Mouse (Mus musculus): ENCODE measurements around the gene Btbd1. TPM values are rescaled to one million over a fixed set of nuclear protein-coding genes. Genes with fewer than 3 reads are reported as not detected.

Gene Btbd1
- total RNA-seq (2014; rRNA removed): 112 and 127 TPM in 2 replicates
- 85.4 and 92.5 TPM in 2 replicates for polyA plus RNA-seq (2015; fragmentation: Nextera tagmentation; extraction: Ambion mirVana)

DNA sequence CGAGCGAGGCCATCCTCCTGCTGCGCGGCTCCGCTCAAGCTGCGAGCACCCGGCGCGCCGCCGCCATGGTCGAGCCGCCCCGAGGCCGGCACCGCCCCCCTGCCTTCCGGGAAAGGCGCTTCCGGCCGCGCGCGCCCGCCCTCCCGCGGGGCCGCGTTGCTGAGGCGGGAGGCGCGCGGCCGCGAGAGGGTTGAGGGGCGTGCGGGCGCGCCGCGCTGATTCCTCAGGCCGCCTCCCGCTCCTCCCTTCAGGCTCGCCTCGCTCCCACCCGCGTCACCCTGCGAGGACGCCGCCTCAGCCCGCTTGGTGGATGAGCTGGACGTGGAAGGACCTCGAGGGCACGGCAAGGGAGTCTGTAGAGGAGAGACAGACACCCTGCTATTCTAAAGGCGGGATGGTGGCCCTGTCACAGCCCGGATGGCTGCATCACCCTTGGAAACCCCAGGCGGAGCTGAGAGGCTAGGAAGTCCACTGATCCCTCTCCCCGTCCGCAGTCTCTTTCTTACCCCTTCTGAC is at the start of gene Btbd1:
Gene Btbd1 (minus strand): TSS at position 53 of the 516 bp plus-strand sequence.
- 3% methylated on average over 50 of the region's 58 CpGs for WGBS
- Histone ChIP-seq H3K9ac (replicated peaks; ENCODE audit: low read length, poor library complexity, severe bottlenecking) (peak within 1 kb of the TSS; percentile 86), H3K4me2 (ENCODE audit: low read depth, low read length, poor library complexity, severe bottlenecking) (peak within 1 kb of the TSS; percentile 78), H3K36me3 (ENCODE audit: insufficient read depth, low read length) (no peaks in the 10 kb centered on the region), H3K9me3 (ENCODE audit: low read length) (no peaks in the 10 kb centered on the region), H3K27ac (ENCODE audit: low read depth, low read length) (peak within 1 kb of the TSS; percentile 96), H3K4me1 (ENCODE audit: insufficient read depth, low read length) (peaks cover 20% of the 10 kb centered on the region; the same call in 1 of the 2 replicates), H3K27me3 (ENCODE audit: insufficient read depth, low read length) (no peaks in the 10 kb centered on the region), H3K4me3 (ENCODE audit: low read depth, low read length) (peak within 1 kb of the TSS; percentile 77)
- no peak for TF ChIP-seq CTCF (IDR thresholded peaks at IDR 0.05)
- DNase-seq (ENCODE audit: low spot score) (peak; percentile 93), ATAC-seq (ENCODE audit: low FRiP score) (peak; percentile 92)

- H3K4me2 ChIP-seq (ENCODE audit: low read depth, low read length, poor library complexity, severe bottlenecking): no peak overlapping the region
- no peak overlapping the region for H3K9ac ChIP-seq (replicated peaks; ENCODE audit: low read length, poor library complexity, severe bottlenecking)
- H3K27me3 ChIP-seq (ENCODE audit: insufficient read depth, low read length): no peaks in the 10 kb centered on the region
- no peak for TF ChIP-seq CTCF (IDR thresholded peaks at IDR 0.05)
- WGBS: 70% methylated on average over 9 of the region's 9 CpGs
- no peaks in the 10 kb centered on the region for H3K4me1 ChIP-seq (ENCODE audit: insufficient read depth, low read length)
- no peaks in the 10 kb centered on the region; the same call in 1 of the 2 replicates for H3K36me3 ChIP-seq (ENCODE audit: insufficient read depth, low read length)
- DNase-seq (ENCODE audit: low spot score) (peak; percentile 27), ATAC-seq (ENCODE audit: low FRiP score) (no peak)
- H3K4me3 ChIP-seq (ENCODE audit: low read depth, low read length): no peak overlapping the region
- no peak overlapping the region for H3K27ac ChIP-seq (ENCODE audit: low read depth, low read length)
- no peaks in the 10 kb centered on the region for H3K9me3 ChIP-seq (ENCODE audit: low read length)
Measured at GRCm38 (mm10) chr7:81875372-81875771, 46.1 kb upstream of the Btbd1 start.

GRCm38 (mm10) chr7:81874636-81875035 is 45.4 kb upstream of the Btbd1 start:
- no peak for TF ChIP-seq CTCF (IDR thresholded peaks at IDR 0.05)
- Histone ChIP-seq H3K4me1 (ENCODE audit: insufficient read depth, low read length) (no peaks in the 10 kb centered on the region), H3K9ac (replicated peaks; ENCODE audit: low read length, poor library complexity, severe bottlenecking) (no peak overlapping the region), H3K4me2 (ENCODE audit: low read depth, low read length, poor library complexity, severe bottlenecking) (no peak overlapping the region), H3K27me3 (ENCODE audit: insufficient read depth, low read length) (no peaks in the 10 kb centered on the region), H3K27ac (ENCODE audit: low read depth, low read length) (no peak overlapping the region), H3K36me3 (ENCODE audit: insufficient read depth, low read length) (no peaks in the 10 kb centered on the region; the same call in 1 of the 2 replicates), H3K9me3 (ENCODE audit: low read length) (no peaks in the 10 kb centered on the region), H3K4me3 (ENCODE audit: low read depth, low read length) (no peak overlapping the region)
- ATAC-seq (ENCODE audit: low FRiP score) (no peak), DNase-seq (ENCODE audit: low spot score) (peak; percentile 66)
- WGBS: 71% methylated on average over 6 of the region's 6 CpGs

- no peak overlapping the region for H3K27ac ChIP-seq (ENCODE audit: low read depth, low read length)
- DNase-seq (ENCODE audit: low spot score) (no peak), ATAC-seq (ENCODE audit: low FRiP score) (no peak)
- H3K27me3 ChIP-seq (ENCODE audit: insufficient read depth, low read length): no peaks in the 10 kb centered on the region
- H3K9me3 ChIP-seq (ENCODE audit: low read length): no peaks in the 10 kb centered on the region
- H3K4me1 ChIP-seq (ENCODE audit: insufficient read depth, low read length): no peaks in the 10 kb centered on the region
- no peaks in the 10 kb centered on the region; the same call in 1 of the 2 replicates for H3K36me3 ChIP-seq (ENCODE audit: insufficient read depth, low read length)
- H3K9ac ChIP-seq (replicated peaks; ENCODE audit: low read length, poor library complexity, severe bottlenecking): no peak overlapping the region
- 65% methylated on average over 1 of the region's 1 CpGs for WGBS
- H3K4me2 ChIP-seq (ENCODE audit: low read depth, low read length, poor library complexity, severe bottlenecking): no peak overlapping the region
- TF ChIP-seq CTCF (IDR thresholded peaks at IDR 0.05): no peak
- H3K4me3 ChIP-seq (ENCODE audit: low read depth, low read length): no peak overlapping the region
Measured at GRCm38 (mm10) chr7:81873807-81874206, 44.6 kb upstream of the Btbd1 start.

DNA sequence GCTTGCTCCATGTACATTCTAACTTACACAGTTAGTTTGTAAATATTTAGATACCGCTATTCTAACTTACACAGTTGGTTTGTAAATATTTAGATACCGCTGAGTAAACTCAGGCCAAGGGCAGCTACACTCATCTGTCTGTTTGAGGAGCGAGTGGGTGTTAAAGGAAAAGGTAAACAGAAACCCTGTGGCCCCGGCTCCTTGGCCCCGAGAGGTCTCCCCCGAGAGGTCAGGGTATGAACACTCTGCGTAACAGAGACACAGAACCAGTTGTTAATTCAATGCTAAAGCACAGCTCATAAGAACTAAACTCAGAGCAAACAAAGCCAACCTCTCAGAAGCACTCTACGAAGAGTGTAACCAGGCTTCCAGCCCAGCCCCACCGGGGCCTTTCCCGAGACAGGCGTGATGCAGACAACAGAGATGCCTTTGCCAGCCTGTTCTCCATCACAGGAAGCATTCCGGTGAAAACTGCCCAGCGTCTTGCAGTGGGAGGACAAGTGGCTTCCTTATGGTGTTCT is 43.3 kb upstream of the Btbd1 start:
- no peak overlapping the region for H3K4me3 ChIP-seq (ENCODE audit: low read depth, low read length)
- ATAC-seq (ENCODE audit: low FRiP score): no peak
- H3K4me2 ChIP-seq (ENCODE audit: low read depth, low read length, poor library complexity, severe bottlenecking): no peak overlapping the region
- WGBS: 90% methylated on average over 13 of the region's 13 CpGs
- no peak for TF ChIP-seq CTCF (IDR thresholded peaks at IDR 0.05)
- DNase-seq (ENCODE audit: low spot score): no peak
- H3K36me3 ChIP-seq (ENCODE audit: insufficient read depth, low read length): no peaks in the 10 kb centered on the region
- no peaks in the 10 kb centered on the region for H3K9me3 ChIP-seq (ENCODE audit: low read length)
- no peak overlapping the region for H3K27ac ChIP-seq (ENCODE audit: low read depth, low read length)
- H3K27me3 ChIP-seq (ENCODE audit: insufficient read depth, low read length): no peaks in the 10 kb centered on the region
- no peaks in the 10 kb centered on the region for H3K4me1 ChIP-seq (ENCODE audit: insufficient read depth, low read length)
- no peak overlapping the region for H3K9ac ChIP-seq (replicated peaks; ENCODE audit: low read length, poor library complexity, severe bottlenecking)

- Histone ChIP-seq H3K9ac (replicated peaks; ENCODE audit: low read length, poor library complexity, severe bottlenecking) (no peak overlapping the region), H3K4me3 (ENCODE audit: low read depth, low read length) (no peak overlapping the region), H3K9me3 (ENCODE audit: low read length) (no peaks in the 10 kb centered on the region), H3K4me2 (ENCODE audit: low read depth, low read length, poor library complexity, severe bottlenecking) (no peak overlapping the region), H3K27me3 (ENCODE audit: insufficient read depth, low read length) (no peaks in the 10 kb centered on the region), H3K27ac (ENCODE audit: low read depth, low read length) (no peak overlapping the region), H3K4me1 (ENCODE audit: insufficient read depth, low read length) (no peaks in the 10 kb centered on the region), H3K36me3 (ENCODE audit: insufficient read depth, low read length) (no peaks in the 10 kb centered on the region)
- DNase-seq (ENCODE audit: low spot score) (peak; percentile 90), ATAC-seq (ENCODE audit: low FRiP score) (peak; percentile 56)
- TF ChIP-seq CTCF (IDR thresholded peaks at IDR 0.05): peak; percentile 83
- WGBS: 24% methylated on average over 6 of the region's 6 CpGs
Measured at GRCm38 (mm10) chr7:81868158-81868557, 38.9 kb upstream of the Btbd1 start.
